Mouse (Mus musculus) lung, postnatal 25 days (tissue): Measurements from ENCODE around the gene Pard6b.
"Not testable (repeated sequence)": the region's sequence is repeated elsewhere in the genome, so short reads cannot be mapped to it uniquely, and the experiment has no call there.

ENCODE experiments used
- DNase-seq: peaks from one replicate; pipeline ENCODE4 v3.0.0; 2022; ENCODE audit warnings: low spot score

Pard6b gene

DNA sequence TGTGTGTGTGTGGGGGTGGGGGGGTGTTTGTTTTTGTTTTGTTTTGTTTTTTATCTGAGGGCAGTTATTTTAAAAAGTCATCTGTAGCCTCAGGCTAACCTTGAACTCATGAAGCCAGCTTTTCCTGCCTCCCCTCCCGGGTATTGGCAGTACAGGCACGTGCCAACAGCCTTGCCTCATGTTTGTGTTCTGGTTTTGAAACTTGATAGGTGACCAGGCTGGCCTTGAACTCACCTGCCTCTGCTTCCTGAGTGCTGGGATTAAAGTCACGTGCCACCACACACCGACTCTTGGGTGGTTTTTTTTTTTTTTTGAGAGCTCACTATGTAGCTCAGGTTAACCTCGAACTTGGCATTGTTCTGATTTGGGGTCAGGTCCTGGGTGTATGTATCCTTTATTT is 21.0 kb downstream of the Pard6b start:
- no peak for DNase-seq

DNA sequence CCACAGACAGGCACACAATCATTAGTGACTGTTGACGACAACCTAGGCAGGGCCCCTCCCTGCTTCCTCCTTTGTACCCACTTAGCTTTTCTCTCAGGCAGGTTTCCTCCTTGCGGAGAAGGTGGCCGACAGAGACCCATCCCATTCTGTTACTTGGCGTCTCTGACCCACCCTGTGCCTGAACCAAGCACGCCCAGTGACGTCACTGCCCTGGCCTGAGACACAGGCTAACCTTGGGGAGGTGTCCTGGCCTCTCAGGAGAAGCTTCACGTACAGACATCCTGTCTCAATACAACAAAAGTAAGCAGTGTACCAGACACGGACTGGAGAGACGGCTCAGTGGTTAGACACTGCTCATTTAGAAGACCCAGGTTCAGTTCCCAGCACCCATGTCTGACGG is 22.5 kb downstream of the Pard6b start:
- no peak for DNase-seq

GRCm38 (mm10) chr2:168104375-168105144 is 23.8 kb downstream of the Pard6b start:
- peak; percentile 76 for DNase-seq

DNA sequence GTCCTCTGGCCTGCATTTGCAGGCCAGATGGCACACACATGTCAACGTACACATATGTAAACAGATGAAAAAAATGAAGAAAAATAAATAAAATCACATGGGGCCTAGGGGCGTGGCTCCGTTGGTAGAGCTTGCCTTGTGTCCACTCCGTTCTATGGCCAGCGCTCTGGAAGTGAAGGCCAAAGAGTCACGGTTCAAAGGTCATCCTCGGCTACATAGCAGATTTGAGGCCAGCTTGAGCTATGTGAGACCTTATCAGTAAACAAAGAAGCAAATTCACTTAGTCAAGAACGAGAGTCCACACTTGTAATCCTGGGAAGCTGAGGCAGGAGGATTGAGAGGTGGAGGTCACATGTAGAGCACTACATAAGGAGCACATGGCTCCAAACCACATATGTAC is 24.5 kb downstream of the Pard6b start:
- DNase-seq = no peak

DNA sequence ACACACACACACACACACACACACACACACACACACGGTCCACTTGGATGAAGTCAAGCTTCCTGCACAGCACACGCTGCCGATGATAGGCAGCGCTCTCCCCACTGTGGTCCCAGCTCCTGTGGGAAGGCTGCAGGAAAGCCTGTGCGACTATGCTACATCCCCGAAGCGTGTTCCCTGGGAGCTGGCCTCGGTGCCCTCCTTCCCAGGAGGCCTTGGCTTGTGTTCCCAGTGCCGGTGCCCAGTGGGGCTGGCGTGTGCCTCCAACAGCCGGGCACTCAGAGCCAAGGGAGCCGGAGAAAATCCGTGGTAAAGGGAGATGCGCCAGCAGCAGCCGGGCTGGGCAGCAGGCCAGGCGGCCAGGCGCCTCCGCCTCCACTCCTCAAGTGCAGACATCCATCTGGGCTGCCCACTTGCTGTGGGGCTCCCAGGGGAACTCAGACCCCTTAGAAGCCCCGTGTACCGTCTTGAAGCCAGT is 25.9 kb downstream of the Pard6b start:
- no peak for DNase-seq

DNA sequence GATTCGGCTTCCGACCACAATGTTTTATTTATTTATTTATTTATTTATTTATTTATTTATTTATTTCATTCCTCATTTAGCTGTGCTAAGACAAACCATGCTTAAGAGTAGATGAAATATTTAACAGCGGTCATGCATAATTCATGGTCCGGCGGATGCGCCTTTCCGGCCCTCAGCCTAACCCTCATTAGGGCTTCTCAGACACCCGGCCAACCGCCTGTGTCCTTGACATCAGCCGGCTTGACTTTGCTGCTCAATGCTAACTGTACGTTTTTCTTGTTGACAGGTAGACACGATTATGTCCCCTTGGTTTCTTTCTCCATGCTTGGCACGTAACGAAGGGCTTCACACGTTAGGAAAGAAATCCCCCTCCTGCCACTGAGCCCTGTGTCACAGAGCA is 26.6 kb downstream of the Pard6b start:
- DNase-seq = no peak

DNA sequence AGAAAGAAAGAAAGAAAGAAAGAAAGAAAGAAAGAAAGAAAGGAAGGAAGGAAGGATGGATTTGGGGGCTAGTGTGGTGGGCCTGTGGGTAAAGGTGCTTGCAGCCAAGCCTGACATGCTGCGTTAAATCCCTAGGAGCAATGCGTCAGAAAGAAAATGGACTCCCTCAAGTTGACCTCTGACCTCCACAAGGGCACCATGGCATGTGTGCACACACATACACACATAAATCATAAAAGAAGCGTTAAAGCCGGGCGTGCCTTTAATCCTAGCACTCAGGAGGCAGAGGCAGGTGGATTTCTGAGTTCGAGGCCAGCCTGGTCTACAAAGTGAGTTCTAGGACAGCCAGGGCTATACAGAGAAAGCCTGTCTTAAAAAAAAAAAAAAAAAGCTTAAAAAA is 27.1 kb downstream of the Pard6b start:
- not testable (repeated sequence) for DNase-seq

- peak; percentile 47 for DNase-seq
These were observed 31.1 kb downstream of the Pard6b start for GRCm38 (mm10) chr2:168111902-168112301.

DNA sequence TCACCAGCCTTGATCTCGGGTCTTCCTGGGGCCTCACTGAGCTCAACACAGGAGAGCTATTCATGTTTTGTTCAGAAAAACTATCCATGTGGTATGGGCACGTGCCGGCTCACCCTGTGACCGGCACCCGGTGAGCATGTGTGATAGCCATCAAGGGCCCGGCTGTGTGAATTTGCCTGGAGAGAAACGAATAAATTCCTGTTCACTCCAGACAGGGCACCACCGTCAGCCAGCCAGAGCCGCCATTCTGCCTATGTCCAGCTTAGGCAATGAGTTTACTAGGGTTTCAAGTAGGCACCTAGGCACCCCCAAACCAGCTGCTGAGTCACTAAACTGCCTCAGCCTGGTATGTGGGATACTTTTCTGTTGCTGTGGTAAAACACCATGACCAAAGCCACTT is 32.5 kb downstream of the Pard6b start:
- DNase-seq = no peak

DNA sequence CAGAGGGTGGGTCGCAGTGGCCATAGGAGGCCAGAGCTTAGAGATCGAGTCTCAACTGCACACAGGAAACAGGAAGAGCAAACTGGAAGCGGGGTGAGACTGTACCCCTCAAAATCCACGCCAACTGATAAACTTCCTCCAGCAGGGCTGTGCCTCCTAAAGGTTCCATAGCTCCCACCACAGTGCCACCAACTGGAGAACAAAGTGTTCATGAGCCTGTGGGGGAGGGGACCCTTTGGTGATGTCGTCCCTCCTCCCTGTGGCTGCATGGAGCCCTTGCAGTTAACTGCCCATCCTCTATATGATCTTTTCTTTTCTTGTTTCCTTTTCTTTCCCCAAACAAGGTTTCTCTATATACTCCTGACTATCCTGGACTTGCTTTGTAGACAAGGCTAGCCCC is 32.9 kb downstream of the Pard6b start:
- DNase-seq = no peak

- peak; percentile 89 for DNase-seq
These were observed 34.0 kb downstream of the Pard6b start for GRCm38 (mm10) chr2:168114699-168115350.

DNA sequence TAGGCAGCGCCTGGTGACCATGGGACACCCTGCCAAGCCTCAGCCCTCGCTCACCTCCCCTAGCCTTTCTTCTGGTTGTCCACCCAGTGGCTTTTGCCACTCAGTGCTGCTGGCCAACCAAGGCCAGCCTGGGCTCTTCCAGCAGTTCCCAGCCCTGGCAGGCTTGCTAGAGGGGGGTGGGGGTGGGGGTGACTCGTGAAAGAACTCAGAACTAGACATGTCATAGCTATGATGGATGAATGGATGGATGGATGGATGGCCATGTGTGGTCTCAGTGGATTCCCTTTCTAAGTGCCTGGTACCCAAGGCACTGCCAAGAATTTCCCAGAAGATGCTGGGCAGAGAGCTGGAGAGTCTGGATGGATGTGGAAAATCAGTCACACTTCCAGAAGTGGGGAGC is 35.0 kb downstream of the Pard6b start:
- DNase-seq = no peak

DNA sequence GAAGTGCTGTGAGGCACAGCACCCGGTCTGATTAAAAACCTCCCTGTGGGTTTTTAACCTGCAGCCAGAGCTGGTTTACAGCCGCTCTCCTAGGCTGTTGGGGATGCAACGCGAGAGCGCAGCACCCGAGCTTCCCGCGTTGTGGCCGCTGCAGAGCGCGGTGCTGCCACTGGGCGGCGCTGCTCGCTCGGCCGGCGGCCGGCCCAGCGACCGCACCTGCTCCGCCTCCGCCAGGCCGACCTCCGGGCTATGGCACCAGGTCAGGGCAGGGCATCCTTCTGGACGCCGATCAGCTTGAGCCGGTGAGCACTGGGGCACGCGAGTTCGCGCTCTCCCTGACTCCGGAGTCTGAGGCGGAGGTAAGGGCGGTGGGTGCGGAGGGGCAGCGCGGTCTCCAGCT is 36.3 kb downstream of the Pard6b start:
- DNase-seq = peak; percentile 44

- DNase-seq = no peak
These were observed 36.7 kb downstream of the Pard6b start for GRCm38 (mm10) chr2:168117553-168117952.

GRCm38 (mm10) chr2:168117967-168118366 is 37.2 kb downstream of the Pard6b start:
- no peak for DNase-seq

DNA sequence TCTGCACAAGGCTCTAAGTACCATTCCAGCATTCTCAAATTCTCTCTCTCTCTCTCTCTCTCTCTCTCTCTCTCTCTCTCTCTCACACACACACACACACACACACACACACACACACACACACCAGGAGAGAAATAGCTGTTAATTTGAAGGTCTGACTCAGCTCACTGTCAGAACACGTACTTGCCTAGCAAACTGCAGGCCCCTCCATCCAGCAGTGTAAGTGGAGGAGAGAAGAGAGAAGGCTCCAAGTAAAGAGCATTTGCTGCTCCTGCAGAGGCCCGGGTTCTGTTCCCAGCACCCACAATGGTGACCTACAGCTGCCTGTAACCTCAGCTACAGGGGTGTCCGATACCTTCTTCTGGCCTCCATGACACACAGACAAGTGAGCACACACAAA is 37.7 kb downstream of the Pard6b start:
- no peak for DNase-seq

DNA sequence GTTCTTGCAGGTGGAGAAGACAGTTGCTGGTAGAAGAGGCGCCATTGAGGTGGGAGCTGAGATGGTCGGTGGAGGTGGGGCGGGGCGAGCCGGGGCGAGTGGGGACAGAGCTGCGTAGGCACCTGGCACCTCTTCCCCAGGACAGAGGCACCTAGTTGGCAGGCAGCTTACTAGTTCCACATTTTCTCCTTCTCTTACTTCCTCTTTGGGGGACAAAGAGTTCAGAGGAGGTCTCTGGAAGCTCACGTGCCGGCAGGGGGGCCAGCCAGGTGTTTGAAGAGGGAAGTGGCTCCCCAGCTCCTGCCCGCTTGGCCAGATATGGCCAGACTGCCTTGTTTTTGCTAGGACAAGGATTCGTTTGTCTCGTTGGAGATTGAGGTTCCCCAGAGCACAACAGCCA is 38.3 kb downstream of the Pard6b start:
- DNase-seq = no peak

GRCm38 (mm10) chr2:168120906-168121305 is 40.1 kb downstream of the Pard6b start:
- DNase-seq = no peak

DNA sequence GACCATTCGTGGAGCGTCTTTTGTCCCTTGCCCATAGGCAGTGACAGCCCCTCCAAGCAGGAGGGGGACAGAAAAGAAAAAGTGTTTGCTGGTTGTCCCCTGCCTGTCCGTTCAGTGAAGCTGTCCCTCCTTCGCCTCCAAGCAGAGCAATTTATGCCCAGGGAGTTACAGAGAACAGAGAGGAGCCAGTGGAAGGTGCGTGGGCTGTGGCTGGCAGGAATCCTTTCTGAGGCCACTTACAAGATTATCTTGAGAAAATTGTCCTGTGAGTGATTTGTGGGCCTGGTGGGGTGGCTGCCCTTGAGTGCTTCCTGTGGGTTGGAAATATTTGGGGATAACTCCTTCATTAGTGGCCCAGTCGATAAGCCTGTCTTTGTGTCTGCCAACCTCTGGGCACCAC is 42.8 kb downstream of the Pard6b start:
- DNase-seq = no peak

GRCm38 (mm10) chr2:168125288-168126089 is 44.7 kb downstream of the Pard6b start:
- DNase-seq = no peak

DNA sequence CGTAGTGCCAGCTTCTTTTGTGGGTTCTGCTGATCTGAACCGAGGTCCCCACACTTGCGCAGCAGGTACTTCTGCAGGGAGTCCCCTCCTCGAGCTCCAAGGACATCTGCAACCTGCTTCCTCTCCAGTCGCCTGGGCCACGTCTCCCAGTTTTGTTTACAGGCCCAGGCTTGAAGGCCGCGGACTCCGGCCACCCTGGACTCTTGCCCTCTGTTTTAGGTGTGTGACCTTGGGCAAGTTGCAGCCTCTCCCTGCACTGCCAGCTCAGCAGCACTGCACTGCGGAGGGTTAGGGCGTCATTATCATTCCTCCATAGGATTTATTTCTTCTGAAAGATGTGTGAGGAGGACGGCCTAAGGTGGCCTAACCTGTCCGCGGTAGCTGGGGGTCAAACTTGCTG is 47.0 kb downstream of the Pard6b start:
- DNase-seq = no peak

DNA sequence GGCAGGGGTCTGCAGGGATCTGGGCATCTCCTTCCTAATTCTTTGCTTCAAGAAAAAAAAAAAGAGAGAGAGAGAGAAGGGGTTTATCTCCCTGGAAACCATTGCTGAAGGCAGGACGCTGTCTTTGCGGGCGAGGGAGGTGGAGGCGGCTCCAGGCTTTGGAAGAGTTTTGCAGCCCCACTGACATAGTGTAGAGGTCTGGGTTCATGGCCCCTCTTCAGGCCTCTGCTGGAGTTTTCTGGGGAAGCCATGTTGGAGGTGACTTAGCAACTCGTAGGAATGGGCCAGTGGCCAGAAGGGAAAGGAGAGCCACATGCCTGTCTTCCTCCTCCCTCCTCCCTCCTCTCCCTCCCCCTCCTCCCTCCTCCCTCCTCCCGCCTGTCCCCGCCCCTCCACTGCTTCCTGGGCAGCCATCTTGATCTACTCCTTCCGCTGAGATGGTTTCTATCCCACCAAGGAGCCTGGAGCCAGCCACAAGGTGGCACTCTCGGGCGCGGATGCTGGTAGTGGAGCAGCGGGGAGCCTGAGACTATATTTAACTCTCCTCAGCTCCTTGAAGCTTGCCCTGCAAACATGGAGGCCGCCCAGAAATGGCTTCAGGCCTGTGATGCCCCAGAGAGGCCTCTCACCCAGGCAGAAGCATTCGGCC is 47.5 kb downstream of the Pard6b start:
- DNase-seq = peak; percentile 92
